Comparison of ENCODE assay signal across 9 mouse cellular contexts in genomic region chr5:142404307-142404706, GRCm38 (mm10). TPM values are rescaled to one million over a fixed set of nuclear protein-coding genes. Genes with fewer than 3 reads are reported as not detected.
DNase-seq lines count a peak whose midpoint lies in the region; ATAC-seq lines count a peak whose summit lies in the region.
"Had no signal": no experiment of that assay in that cellular context is flagged by ENCODE, and none has a peak within 500 bp of the region (broad histone marks: within the 10 kb centered on the region; RNA-seq: fewer than 3 reads in every experiment).

No protein-coding gene starts in this region.

- peak overlapping the region; percentile 86 for H3K4me2 ChIP-seq in heart, embryonic 15.5 days

- peaks cover 52% of the 10 kb centered on the region for H3K4me1 ChIP-seq in heart, embryonic 15.5 days (replicated peaks)
- peaks cover 77% of the 10 kb centered on the region for H3K4me1 ChIP-seq in midbrain, embryonic 10.5 days

- WGBS in heart, embryonic 15.5 days, result 94% methylated on average over 1 of the region's 1 CpGs
- 85% methylated on average over 1 of the region's 1 CpGs for WGBS in midbrain, embryonic 10.5 days

- no peak for ATAC-seq in heart, embryonic 15.5 days (replicated peaks; ENCODE audit: insufficient number of reproducible peaks, insufficient read depth, low FRiP score, low read depth)
- no peak for ATAC-seq in erythroblast, adult 5-6 weeks (replicated peaks; ENCODE audit: low FRiP score, poor library complexity, severe bottlenecking)

- no peak overlapping the region for H3K27ac ChIP-seq in heart, embryonic 15.5 days
- 0 out of 2 replicates have a peak overlapping the region, but pooled peaks have one; percentile 1 for H3K27ac ChIP-seq in midbrain, embryonic 10.5 days (replicated peaks)

- no peaks in the 10 kb centered on the region; the same call in 1 of the 2 replicates for H3K36me3 ChIP-seq in heart, embryonic 15.5 days
- H3K36me3 ChIP-seq in midbrain, embryonic 10.5 days, result peaks cover 47% of the 10 kb centered on the region

- H3K9me3 ChIP-seq in heart, embryonic 15.5 days (replicated peaks), result no peaks in the 10 kb centered on the region
- no peaks in the 10 kb centered on the region for H3K9me3 ChIP-seq in midbrain, embryonic 10.5 days (replicated peaks)

- no peak for DNase-seq in heart, postnatal 4 days
- DNase-seq in thymus, postnatal 25 days, result peak; percentile 29
- no peak for DNase-seq in thymus, adult 18-20 months
- DNase-seq in midbrain, embryonic 10.5 days (ENCODE audit: low spot score), result no peak
- DNase-seq in spleen, adult 18-20 months, result no peak
- DNase-seq in adrenal gland, postnatal 36 days, result no peak
- DNase-seq: adrenal gland, postnatal 14 days had no signal

- no peak overlapping the region for H3K9ac ChIP-seq in heart, embryonic 15.5 days

- H3K27me3 ChIP-seq in heart, embryonic 15.5 days, result no peaks in the 10 kb centered on the region
- H3K27me3 ChIP-seq in midbrain, embryonic 10.5 days (ENCODE audit: low read depth, poor library complexity, severe bottlenecking), result no peaks in the 10 kb centered on the region

- no peak overlapping the region for H3K4me3 ChIP-seq in heart, embryonic 15.5 days
- no peak overlapping the region for H3K4me3 ChIP-seq in midbrain, embryonic 10.5 days

RNA-seq across cellular contexts. Expression of gene Foxk1, which starts 3.0 kb away (rescaled TPM):
- 3.1 and 4.2 TPM in 2 replicates for polyA plus RNA-seq in heart, embryonic 15.5 days (2015; fragmentation: Nextera tagmentation; extraction: Ambion mirVana)
- 10 to 100 TPM; 18.2 to 19.0 TPM for total RNA-seq in heart, postnatal 4 days (2021)
- polyA plus RNA-seq in midbrain, embryonic 10.5 days (2016; fragmentation: Nextera tagmentation; extraction: Ambion mirVana), result 3.7 and 5.3 TPM in 2 replicates
- 3.7 and 5.0 TPM in 2 replicates for total RNA-seq in erythroblast, adult 5-6 weeks (2015; ENCODE audit: low replicate concordance)
- total RNA-seq in erythroblast, adult 5-6 weeks (2017; ENCODE audit: low replicate concordance), result 2.0 and 2.8 TPM in 2 replicates
- total RNA-seq in adrenal gland, postnatal 36 days (2021), result 10 to 100 TPM; 21.3 to 22.3 TPM

RNA-seq across cellular contexts. Expression of gene Ap5z1, which starts 59.4 kb away (rescaled TPM):
- 6.0 and 8.8 TPM in 2 replicates for polyA plus RNA-seq in heart, embryonic 15.5 days (2015; fragmentation: Nextera tagmentation; extraction: Ambion mirVana)
- total RNA-seq in heart, postnatal 4 days (2021), result 1 to 10 TPM; 6.0 to 8.2 TPM
- 12.3 and 14.6 TPM in 2 replicates for polyA plus RNA-seq in midbrain, embryonic 10.5 days (2016; fragmentation: Nextera tagmentation; extraction: Ambion mirVana)
- 4.2 and 4.8 TPM in 2 replicates for total RNA-seq in erythroblast, adult 5-6 weeks (2015; ENCODE audit: low replicate concordance)
- total RNA-seq in erythroblast, adult 5-6 weeks (2017; ENCODE audit: low replicate concordance), result 3.3 and 3.7 TPM in 2 replicates
- 10 to 100 TPM; 13.4 to 17.9 TPM for total RNA-seq in adrenal gland, postnatal 36 days (2021)
